Mouse (Mus musculus): ENCODE results near the gene Olfr1511. TPM values are rescaled to one million over a fixed set of nuclear protein-coding genes. Genes with fewer than 3 reads are reported as not detected.

Olfr1511 gene
- not detected in 2 replicates for polyA plus RNA-seq (2012; rRNA removed)

DNA sequence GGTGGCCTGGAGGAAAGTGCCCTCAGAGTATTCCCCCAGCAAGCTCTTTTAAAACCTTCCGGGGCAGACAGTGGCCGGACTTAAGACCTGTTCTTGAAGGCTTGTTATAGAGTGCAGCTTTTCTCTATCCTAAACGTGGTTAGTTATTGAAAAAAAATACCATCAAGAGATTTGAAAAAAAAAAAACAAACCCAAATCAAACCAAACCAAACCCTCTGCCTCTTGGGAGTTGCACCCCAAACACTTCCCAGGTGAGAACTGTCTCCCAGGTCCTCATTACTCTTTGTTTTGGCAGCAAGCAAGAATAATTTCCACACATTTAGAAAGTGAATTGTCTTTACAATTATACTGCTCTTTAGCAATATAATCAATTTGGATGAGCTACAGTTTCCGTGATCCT, at the start of gene Olfr1511:
TSS of gene Olfr1511 (minus strand) at position 101 of the 400 bp plus-strand sequence.

DNA sequence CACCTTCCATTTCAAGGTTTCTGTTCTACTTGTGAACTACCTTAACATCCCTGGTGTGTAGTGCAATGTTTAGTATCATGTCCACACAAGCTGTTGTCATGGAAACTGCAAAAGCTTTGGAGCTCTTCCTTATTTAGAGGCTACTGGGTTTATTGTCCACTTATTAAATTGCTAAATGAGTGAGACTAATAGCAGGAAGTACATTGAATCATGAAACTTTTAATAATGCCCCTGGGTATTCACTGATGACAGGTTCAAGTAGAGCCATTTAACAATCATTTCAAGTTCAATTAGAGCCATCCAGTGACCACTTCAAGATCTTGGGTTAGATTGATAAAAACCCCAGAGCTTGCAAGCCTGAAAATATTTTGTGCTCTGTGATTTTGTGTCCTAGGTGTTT, 45.5 kb upstream of the Olfr1511 start, which contains the start of gene Olfr1509:
TSS of gene Olfr1509 (plus strand) at position 301 of the 400 bp plus-strand sequence.

DNA sequence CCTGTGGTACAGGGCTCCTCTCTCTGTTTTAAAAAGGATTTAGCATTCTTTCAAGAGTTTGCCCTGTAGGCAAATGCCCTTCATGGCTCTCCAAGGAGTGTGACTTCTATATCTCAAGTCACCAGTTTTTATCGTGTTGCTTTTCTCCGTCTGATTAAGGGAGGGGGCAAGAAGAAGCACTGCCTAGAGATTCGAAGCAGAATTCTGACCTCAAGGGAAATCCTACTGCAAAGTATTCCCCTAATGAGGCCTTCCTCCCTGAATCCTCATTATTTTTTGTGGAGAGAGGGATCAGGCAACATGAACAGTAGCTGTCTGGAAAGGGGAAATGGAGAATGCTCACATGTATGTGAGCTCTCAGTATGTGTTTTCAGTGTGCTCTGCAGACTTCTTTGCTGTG, 17.1 kb upstream of the Olfr1511 start, which contains the start of gene Olfr1510:
TSS of gene Olfr1510 (minus strand) at position 101 of the 400 bp plus-strand sequence.

DNA sequence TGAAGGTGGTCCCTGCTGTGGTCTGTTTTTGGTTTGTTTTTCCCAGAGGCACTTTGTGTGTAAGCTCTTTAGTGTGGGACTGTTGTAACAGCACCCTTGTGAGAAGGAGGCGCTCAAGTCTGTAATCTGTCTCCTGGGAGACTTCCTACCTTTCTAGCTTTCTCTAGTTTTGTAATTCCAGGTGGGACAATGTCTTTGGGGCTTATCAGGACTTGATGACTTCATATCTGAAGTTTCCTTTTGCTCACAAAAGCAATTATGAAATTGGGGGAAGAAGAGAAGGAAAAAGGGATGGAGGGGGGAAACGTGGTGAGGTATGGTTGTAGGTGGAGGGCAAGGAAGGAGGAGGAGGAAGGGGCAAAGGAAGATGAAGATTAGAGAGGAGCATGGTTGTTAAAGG, 18.1 kb downstream of the Olfr1511 start, which contains the start of gene Olfr1512:
TSS of gene Olfr1512 (minus strand) at position 101 of the 400 bp plus-strand sequence.

DNA sequence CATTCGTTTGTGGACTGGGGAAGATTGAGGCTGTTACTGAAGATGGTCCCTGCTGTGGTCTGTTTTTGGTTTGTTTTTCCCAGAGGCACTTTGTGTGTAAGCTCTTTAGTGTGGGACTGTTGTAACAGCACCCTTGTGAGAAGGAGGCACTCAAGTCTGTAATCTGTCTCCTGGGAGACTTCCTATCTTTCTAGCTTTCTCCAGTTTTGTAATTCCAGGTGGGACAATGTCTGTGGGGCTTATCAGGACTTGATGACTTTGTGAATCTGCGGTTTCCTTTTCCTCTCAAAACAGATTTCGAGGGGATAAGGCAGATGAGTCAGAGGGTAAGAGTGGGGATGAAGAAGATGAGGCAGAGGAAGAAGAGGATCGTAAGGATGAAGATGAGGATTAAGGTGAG, 40.9 kb downstream of the Olfr1511 start, which contains the start of gene Olfr1513:
TSS of gene Olfr1513 (minus strand) at position 101 of the 400 bp plus-strand sequence.

Other genes with a start within 250 kb of the Olfr1511 start
- gene Supt16, start 200.0 kb downstream of the Olfr1511 start, polyA plus RNA-seq (2012; rRNA removed): 6.7 and 7.7 TPM in 2 replicates
- 33.0 and 40.8 TPM in 2 replicates for gene Chd8, start 139.6 kb downstream of the Olfr1511 start, polyA plus RNA-seq (2012; rRNA removed)
- gene Tox4, start 118.2 kb downstream of the Olfr1511 start, polyA plus RNA-seq (2012; rRNA removed): 27.3 and 44.7 TPM in 2 replicates
- gene Rab2b, start 117.8 kb downstream of the Olfr1511 start, polyA plus RNA-seq (2012; rRNA removed): 11.0 and 13.3 TPM in 2 replicates
- 24.8 and 31.2 TPM in 2 replicates for gene Mettl3, start 92.3 kb downstream of the Olfr1511 start, polyA plus RNA-seq (2012; rRNA removed)
- gene Sall2, start 68.6 kb downstream of the Olfr1511 start, polyA plus RNA-seq (2012; rRNA removed): 16.8 and 19.3 TPM in 2 replicates
- not detected in 2 replicates for gene Olfr1513, start 41.0 kb downstream of the Olfr1511 start, polyA plus RNA-seq (2012; rRNA removed)
- not detected in 2 replicates for gene Olfr1512, start 18.2 kb downstream of the Olfr1511 start, polyA plus RNA-seq (2012; rRNA removed)
- not detected in 2 replicates for gene Olfr1510, start 17.0 kb upstream of the Olfr1511 start, polyA plus RNA-seq (2012; rRNA removed)
- gene Olfr1509, start 45.6 kb upstream of the Olfr1511 start, polyA plus RNA-seq (2012; rRNA removed): not detected in 2 replicates
- gene Olfr1508, start 70.1 kb upstream of the Olfr1511 start, polyA plus RNA-seq (2012; rRNA removed): 0.02 TPM in 1 of 2 replicates, not detected in the other
- gene Olfr1507, start 98.4 kb upstream of the Olfr1511 start, polyA plus RNA-seq (2012; rRNA removed): 0.14 TPM in 1 of 2 replicates, not detected in the other

Measured in ovary, adult 2 months (tissue).